Mouse (Mus musculus) C2C12 (cell line): ENCODE results near the gene Hsd17b6. TPM values are rescaled to one million over a fixed set of nuclear protein-coding genes. Genes with fewer than 3 reads are reported as not detected.

Experiments
- H3K27me3 ChIP-seq: one replicate; pipeline ENCODE4 v1.6.1; 2011; ENCODE audit not compliant: control insufficient read depth, insufficient read depth, insufficient read length
- H3K36me3 ChIP-seq: one replicate; pipeline ENCODE4 v1.6.1; 2011; ENCODE audit not compliant: control insufficient read depth, insufficient read depth
- H3K4me3 ChIP-seq: one replicate; pipeline ENCODE4 v1.5.1; 2011; ENCODE audit warnings: mild to moderate bottlenecking, control low read depth; ENCODE audit not compliant: poor library complexity, insufficient read depth, severe bottlenecking
- H3K79me2 ChIP-seq: one replicate; pipeline ENCODE4 v1.6.1; 2011; ENCODE audit not compliant: control insufficient read depth, insufficient read depth
- H3K79me3 ChIP-seq: one replicate; pipeline ENCODE4 v1.6.1; 2011; ENCODE audit warnings: low read depth, control low read depth
- H3ac ChIP-seq: one replicate; pipeline ENCODE3; 2011; ENCODE audit warnings: low read depth; ENCODE audit not compliant: control insufficient read depth, insufficient read length
- CEBPB ChIP-seq: IDR thresholded peaks from one replicate; pipeline ENCODE4 v1.6.1; 2011; ENCODE audit warnings: low read depth, mild to moderate bottlenecking, control low read depth, moderate library complexity
- CTCF ChIP-seq: IDR thresholded peaks from one replicate; pipeline ENCODE4 v1.5.1; 2011; ENCODE audit not compliant: control insufficient read depth, insufficient read depth, insufficient read length
- FOSL1 ChIP-seq: IDR thresholded peaks from one replicate; pipeline ENCODE4 v1.8.0; 2011; ENCODE audit warnings: mild to moderate bottlenecking, low read length; ENCODE audit not compliant: poor library complexity, insufficient read depth, severe bottlenecking
- MAX ChIP-seq: IDR thresholded peaks from one replicate; pipeline ENCODE4 v1.6.1; 2011; ENCODE audit warnings: mild to moderate bottlenecking, control low read depth
- MYOD1 ChIP-seq: IDR thresholded peaks from one replicate; pipeline ENCODE4 v1.6.1; 2011; ENCODE audit warnings: low read depth; ENCODE audit not compliant: control insufficient read depth, insufficient read length
- MYOG ChIP-seq: IDR thresholded peaks from one replicate; pipeline ENCODE4 v1.6.1; 2011; ENCODE audit not compliant: control insufficient read depth, insufficient read length; ENCODE audit errors: extremely low read depth
- USF1 ChIP-seq: IDR thresholded peaks from one replicate; pipeline ENCODE4 v1.6.1; 2011; ENCODE audit warnings: low read depth, mild to moderate bottlenecking, control low read depth, moderate library complexity
- polyA plus RNA-seq: library from polyadenylated mRNA; unstranded; fragments of >200 nt; fragmentation: generic; extraction: Trizol; gene quantifications from one replicate; pipeline ENCODE4 v1.2.1, GENCODE M21; 2012; ENCODE audit warnings: missing spikeins

Hsd17b6 gene
- polyA plus RNA-seq, 1 experiment: not detected

DNA sequence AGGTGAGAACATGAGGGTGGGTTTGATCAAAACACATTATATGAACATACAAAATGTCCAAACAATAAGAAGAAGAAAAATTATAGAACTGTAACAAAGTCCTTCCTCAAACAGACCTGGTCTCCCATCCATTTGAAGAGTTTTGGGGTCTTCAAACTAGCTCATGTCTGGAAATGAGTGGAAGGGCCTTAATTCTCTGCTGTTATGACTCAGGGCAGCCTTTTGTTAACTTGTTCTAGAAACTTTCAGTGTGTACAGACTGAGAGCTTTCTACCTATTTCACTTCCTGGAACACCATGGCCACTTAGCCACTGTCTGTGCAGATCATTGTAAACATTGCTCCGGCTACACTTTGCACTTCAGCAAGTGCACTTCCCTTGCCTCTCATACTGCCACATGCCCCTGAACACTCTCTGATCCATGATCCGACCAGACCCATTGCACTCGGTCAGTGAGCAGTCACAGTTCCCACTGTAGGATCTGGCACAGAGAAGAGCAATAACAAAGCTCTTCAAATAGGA lies 4.1 kb downstream of the Hsd17b6 start:
- no peak overlapping the region for H3K4me3 ChIP-seq
- H3K27me3 ChIP-seq: peaks cover 12% of the 10 kb centered on the region
- no peak overlapping the region for H3ac ChIP-seq
- no peaks in the 10 kb centered on the region for H3K79me2 ChIP-seq
- H3K79me3 ChIP-seq: no peaks in the 10 kb centered on the region
- H3K36me3 ChIP-seq: no peaks in the 10 kb centered on the region
- TF ChIP-seq FOSL1: no peak
- no peak for TF ChIP-seq MAX

DNA sequence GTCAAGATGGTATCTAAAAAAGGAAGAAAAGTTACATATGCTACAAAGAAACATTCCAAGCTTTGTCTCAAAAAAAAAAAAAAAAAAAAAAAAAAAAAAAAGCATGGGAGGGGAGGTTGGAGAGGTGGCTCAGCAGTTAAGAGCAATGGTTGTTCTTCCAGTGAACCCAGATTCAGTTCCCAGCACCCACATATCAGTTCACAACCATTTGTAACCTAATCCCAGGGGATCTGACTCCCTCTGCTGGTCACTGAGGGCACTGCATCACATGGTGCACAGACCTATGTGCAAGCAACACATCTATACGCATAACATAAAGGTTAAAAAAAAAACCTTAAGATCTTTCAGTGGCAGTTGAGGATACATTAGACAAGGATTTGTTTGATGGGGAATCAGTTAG lies 9.2 kb downstream of the Hsd17b6 start:
- Histone ChIP-seq H3K27me3 (peaks cover 8% of the 10 kb centered on the region), H3ac (no peak overlapping the region), H3K79me2 (no peaks in the 10 kb centered on the region), H3K4me3 (no peak overlapping the region), H3K36me3 (no peaks in the 10 kb centered on the region), H3K79me3 (no peaks in the 10 kb centered on the region)
- TF ChIP-seq MYOD1 (no peak), CEBPB (no peak), MYOG (no peak), CTCF (no peak), USF1 (no peak), FOSL1 (no peak), MAX (no peak)

DNA sequence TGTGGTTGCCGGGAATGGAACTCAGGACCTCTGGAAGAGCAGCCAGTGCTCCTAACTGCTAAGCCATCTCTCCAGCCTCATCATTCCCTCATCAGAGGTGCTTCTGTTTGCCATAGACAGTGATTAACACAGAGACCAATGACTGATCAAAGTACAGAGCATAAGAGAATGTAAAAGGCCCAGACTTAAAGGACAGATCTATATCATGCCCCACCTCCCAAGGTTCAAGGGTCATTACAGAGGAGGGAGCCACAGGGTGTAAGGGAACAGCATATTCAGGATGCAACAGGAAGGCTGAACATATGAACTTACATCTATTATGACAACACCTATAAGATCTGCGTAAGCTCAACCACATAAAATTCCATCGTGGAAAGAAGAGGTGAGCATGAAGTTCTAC lies 10.7 kb downstream of the Hsd17b6 start:
- Histone ChIP-seq H3K79me2 (no peaks in the 10 kb centered on the region), H3K36me3 (no peaks in the 10 kb centered on the region), H3ac (no peak overlapping the region), H3K4me3 (no peak overlapping the region), H3K79me3 (no peaks in the 10 kb centered on the region), H3K27me3 (peaks cover 8% of the 10 kb centered on the region)
- TF ChIP-seq MAX: no peak
- TF ChIP-seq CEBPB: no peak
- TF ChIP-seq CTCF: no peak
- no peak for TF ChIP-seq MYOG

DNA sequence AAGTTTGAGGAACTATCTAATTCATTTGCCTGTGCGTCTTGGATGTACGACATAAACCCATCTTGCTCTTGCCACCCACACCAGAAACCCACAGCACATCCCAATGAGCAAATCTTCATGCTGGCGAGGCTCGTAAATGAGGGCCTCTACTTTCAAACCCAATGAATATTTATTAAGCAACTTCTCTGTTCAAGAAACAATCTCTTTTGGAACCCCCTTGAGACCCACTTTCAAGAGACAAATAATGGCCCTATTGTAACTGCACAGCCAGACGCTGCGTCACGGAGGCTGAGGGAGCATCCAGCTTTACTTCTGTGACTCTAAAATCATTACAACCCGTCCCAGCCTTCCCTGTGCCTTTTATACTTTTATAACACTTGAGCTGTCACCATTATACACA lies 21.8 kb downstream of the Hsd17b6 start:
- H3ac ChIP-seq: no peak overlapping the region
- H3K27me3 ChIP-seq: peaks cover 8% of the 10 kb centered on the region
- TF ChIP-seq USF1 (no peak), CEBPB (no peak), MYOG (no peak), FOSL1 (no peak)
- H3K79me2 ChIP-seq: no peaks in the 10 kb centered on the region
- H3K36me3 ChIP-seq: no peaks in the 10 kb centered on the region
- no peaks in the 10 kb centered on the region for H3K79me3 ChIP-seq
- no peak overlapping the region for H3K4me3 ChIP-seq

GRCm38 (mm10) chr10:127984650-127985049 lies 22.8 kb downstream of the Hsd17b6 start:
- Histone ChIP-seq H3K79me3 (no peaks in the 10 kb centered on the region), H3K27me3 (peaks cover 8% of the 10 kb centered on the region), H3K4me3 (no peak overlapping the region), H3ac (no peak overlapping the region), H3K36me3 (no peaks in the 10 kb centered on the region), H3K79me2 (no peaks in the 10 kb centered on the region)
- TF ChIP-seq USF1: no peak
- no peak for TF ChIP-seq CTCF
- TF ChIP-seq MYOD1: no peak
- no peak for TF ChIP-seq MAX
- TF ChIP-seq MYOG: no peak

GRCm38 (mm10) chr10:127975503-127975902 lies 31.9 kb downstream of the Hsd17b6 start:
- peaks cover 7% of the 10 kb centered on the region for H3K27me3 ChIP-seq
- H3K79me3 ChIP-seq: no peaks in the 10 kb centered on the region
- no peak overlapping the region for H3ac ChIP-seq
- H3K79me2 ChIP-seq: no peaks in the 10 kb centered on the region
- no peak for TF ChIP-seq MYOD1
- no peak for TF ChIP-seq CTCF
- TF ChIP-seq CEBPB: no peak
- no peak for TF ChIP-seq MYOG
- H3K4me3 ChIP-seq: no peak overlapping the region
- H3K36me3 ChIP-seq: no peaks in the 10 kb centered on the region
